Mouse (Mus musculus) forebrain, embryonic 11.5 days (tissue): ENCODE data around the gene Mllt10. TPM values are rescaled to one million over a fixed set of nuclear protein-coding genes. Genes with fewer than 3 reads are reported as not detected.
"Not testable (repeated sequence)": the region's sequence is repeated elsewhere in the genome, so short reads cannot be mapped to it uniquely, and the experiment has no call there.

Source experiments
- ATAC-seq: fragments of 200-750 bp; cut with Nextera tagmentation; replicated peaks from 2 replicates; pipeline ENCODE4 v1.8.0; 2017; ENCODE audit warnings: moderate TSS enrichment; ENCODE audit not compliant: low FRiP score
- DNase-seq: peaks from one replicate; pipeline ENCODE4 v3.0.0-alpha.2; 2017; ENCODE audit warnings: low spot score
- H3K27ac ChIP-seq: fragments of 300-500 bp; sonication (generic); 2 replicates; pipeline ENCODE4 v1.5.1; 2014; ENCODE audit warnings: low read depth, low read length
- H3K27me3 ChIP-seq: fragments of 300-500 bp; sonication (generic); 2 replicates; pipeline ENCODE4 v1.6.1; 2014; ENCODE audit warnings: mild to moderate bottlenecking, low read length, mixed read lengths; ENCODE audit not compliant: control insufficient read depth, insufficient read depth
- H3K36me3 ChIP-seq: fragments of 300-500 bp; sonication (generic); 2 replicates; pipeline ENCODE4 v1.6.1; 2014; ENCODE audit warnings: mild to moderate bottlenecking, low read length, moderate library complexity, mixed read lengths; ENCODE audit not compliant: control insufficient read depth, insufficient read depth
- H3K4me1 ChIP-seq: fragments of 300-500 bp; sonication (generic); replicated peaks from 2 replicates; pipeline ENCODE4 v1.6.1; 2014; ENCODE audit warnings: low read length, mixed read lengths; ENCODE audit not compliant: control insufficient read depth, insufficient read depth
- H3K4me2 ChIP-seq: fragments of 300-500 bp; sonication (generic); 2 replicates; pipeline ENCODE4 v1.6.1; 2014; ENCODE audit warnings: low read depth, mild to moderate bottlenecking, low read length, moderate library complexity, mixed read lengths; ENCODE audit not compliant: severe bottlenecking
- H3K4me3 ChIP-seq: fragments of 300-500 bp; sonication (generic); 2 replicates; pipeline ENCODE4 v1.5.1; 2014; ENCODE audit warnings: low read depth, low read length
- H3K9ac ChIP-seq: fragments of 300-500 bp; sonication (generic); 2 replicates; pipeline ENCODE4 v1.6.1; 2014; ENCODE audit warnings: low read length
- H3K9me3 ChIP-seq: fragments of 300-500 bp; sonication (generic); 2 replicates; pipeline ENCODE4 v1.6.1; 2016; ENCODE audit warnings: low read length, mixed read lengths; ENCODE audit not compliant: control insufficient read depth
- WGBS: fragments of 180-500 bp; shearing (Covaris S2); extraction: QIAGEN DNeasy Blood & Tissue Kit; methylation state at CpG from one replicate; pipeline ENCODE4 v1.1.7; 2014; 5-methylcytosine and 5-hydroxymethylcytosine counted together
- polyA plus RNA-seq: library from polyadenylated mRNA; unstranded; fragments of >200 nt; fragmentation: Nextera tagmentation; extraction: Ambion mirVana; gene quantifications from 2 replicates; pipeline ENCODE4 v1.2.1, GENCODE M21; 2014

Mllt10 gene
- polyA plus RNA-seq, 1 experiment from 2014 or later = 54.2 TPM

DNA sequence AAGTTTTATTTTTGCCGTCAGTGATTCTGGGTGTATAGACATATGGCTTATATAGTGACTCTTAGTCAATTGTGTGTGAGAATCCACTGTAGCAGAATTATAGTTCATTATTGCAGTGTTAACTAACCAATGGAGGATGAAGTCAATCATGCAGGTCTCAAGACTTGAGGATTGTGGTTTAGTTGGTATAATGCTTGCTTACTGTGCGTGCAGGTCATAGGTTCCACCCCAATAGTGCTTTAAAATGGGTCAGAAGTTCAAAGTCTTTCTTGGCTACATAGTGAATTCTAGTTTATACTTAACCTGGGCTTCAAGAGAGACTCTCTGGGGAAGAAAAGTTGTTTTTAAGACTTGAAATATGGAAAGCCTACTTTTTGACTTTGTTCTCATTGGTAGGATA, 16.9 kb downstream of the Mllt10 start:
- ATAC-seq (no peak), DNase-seq (no peak)
- Histone ChIP-seq H3K9ac (no peak overlapping the region), H3K4me3 (no peak overlapping the region), H3K9me3 (no peaks in the 10 kb centered on the region), H3K27ac (no peak overlapping the region), H3K4me1 (no peaks in the 10 kb centered on the region), H3K4me2 (no peak overlapping the region), H3K36me3 (no peaks in the 10 kb centered on the region; the same call in 1 of the 2 replicates), H3K27me3 (no peaks in the 10 kb centered on the region)
- WGBS = 95% methylated on average over 2 of the region's 2 CpGs

DNA sequence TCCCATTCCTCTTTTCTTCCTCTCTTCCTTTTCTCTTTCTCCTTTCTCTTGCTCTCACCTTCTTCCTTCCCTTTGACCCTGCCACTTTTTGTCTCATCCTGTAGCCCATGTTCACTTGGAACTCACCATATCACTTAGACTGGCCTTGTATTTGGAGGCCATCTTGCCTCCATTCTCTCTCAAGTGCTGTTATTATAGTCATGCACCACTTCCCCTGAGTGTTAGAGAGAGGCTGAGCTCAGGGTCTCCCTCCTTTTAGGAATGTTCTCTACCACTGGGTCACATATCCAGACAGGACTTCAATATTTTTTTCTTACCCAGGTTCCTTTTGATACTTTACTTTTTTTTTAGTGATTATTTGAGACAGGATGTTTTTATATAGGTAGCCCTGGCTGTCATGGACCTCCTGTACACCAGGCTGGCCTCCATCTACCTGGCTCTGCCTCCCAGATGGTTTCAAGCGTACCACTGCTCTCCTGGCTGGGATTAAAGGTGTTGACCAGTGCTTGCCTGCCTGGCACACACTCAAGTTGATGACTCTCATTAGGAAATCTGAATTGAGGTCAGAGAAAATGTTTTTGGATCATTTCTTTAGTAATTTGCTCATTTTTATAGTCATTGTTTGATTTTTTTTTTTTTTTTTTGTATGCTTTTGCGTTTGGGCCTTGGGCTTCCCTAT, 25.3 kb downstream of the Mllt10 start:
- 91% methylated on average over 2 of the region's 2 CpGs for WGBS
- Histone ChIP-seq H3K4me1 (no peaks in the 10 kb centered on the region), H3K36me3 (peaks cover 3% of the 10 kb centered on the region), H3K4me2 (no peak overlapping the region), H3K27ac (no peak overlapping the region), H3K4me3 (no peak overlapping the region), H3K27me3 (no peaks in the 10 kb centered on the region), H3K9me3 (no peaks in the 10 kb centered on the region), H3K9ac (no peak overlapping the region)
- DNase-seq (no peak), ATAC-seq (no peak)

- not testable (repeated sequence) for H3K36me3 ChIP-seq, DNase-seq, H3K27me3 ChIP-seq, H3K4me1 ChIP-seq, ATAC-seq, H3K4me2 ChIP-seq, H3K9me3 ChIP-seq, H3K4me3 ChIP-seq, H3K27ac ChIP-seq, H3K9ac ChIP-seq
- 93% methylated on average over 3 of the region's 3 CpGs for WGBS
Measured at GRCm38 (mm10) chr2:18087695-18088094, 32.7 kb downstream of the Mllt10 start.

DNA sequence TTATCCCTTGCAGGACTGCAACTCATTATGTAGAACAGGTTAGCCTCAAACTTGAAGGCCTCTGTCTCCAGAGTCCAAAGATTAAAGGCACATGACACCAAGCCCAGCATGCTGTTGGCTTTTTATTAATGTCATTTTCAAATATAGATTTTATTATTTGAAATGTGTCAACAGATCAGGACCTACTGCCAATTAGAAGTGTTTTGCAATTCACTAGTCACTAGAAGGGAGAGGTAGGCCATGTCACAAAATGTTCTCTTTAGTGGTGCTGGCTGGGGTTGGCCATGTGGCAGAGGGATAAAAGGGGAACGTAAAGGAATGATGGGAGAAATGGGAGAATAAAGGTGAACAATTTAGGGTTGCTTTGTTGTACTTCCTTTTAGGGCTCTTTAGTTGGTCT, 38.8 kb downstream of the Mllt10 start:
- no peak overlapping the region for H3K9ac ChIP-seq
- H3K9me3 ChIP-seq = no peaks in the 10 kb centered on the region
- no peaks in the 10 kb centered on the region; the same call in 1 of the 2 replicates for H3K36me3 ChIP-seq
- H3K4me3 ChIP-seq = no peak overlapping the region
- DNase-seq (no peak), ATAC-seq (no peak)
- H3K4me2 ChIP-seq = no peak overlapping the region
- no peaks in the 10 kb centered on the region for H3K27me3 ChIP-seq
- H3K27ac ChIP-seq = no peak overlapping the region
- WGBS = 95% methylated on average over 1 of the region's 1 CpGs
- no peaks in the 10 kb centered on the region for H3K4me1 ChIP-seq

DNA sequence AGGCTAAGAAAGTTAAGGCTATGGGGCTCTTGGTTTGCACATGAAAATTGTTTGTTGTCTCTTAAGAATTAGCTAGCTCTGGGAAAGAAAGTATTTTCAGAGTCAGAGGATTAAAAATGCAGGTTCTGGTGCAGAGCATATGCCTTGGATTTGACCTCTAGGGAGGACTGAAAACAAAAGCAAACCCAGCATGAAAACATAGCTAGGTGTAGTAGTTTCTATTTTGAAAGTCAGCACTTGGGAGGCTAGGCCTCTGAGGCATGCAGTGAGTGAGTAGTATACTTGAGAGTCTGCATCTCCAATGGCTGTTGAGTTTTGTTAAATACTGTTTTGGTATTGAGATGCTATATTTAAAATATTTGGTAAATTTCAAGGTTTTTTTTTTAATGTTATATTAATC, 39.3 kb downstream of the Mllt10 start:
- no peak overlapping the region for H3K27ac ChIP-seq
- H3K4me1 ChIP-seq = no peaks in the 10 kb centered on the region
- ATAC-seq (no peak), DNase-seq (no peak)
- H3K4me2 ChIP-seq = no peak overlapping the region
- H3K9ac ChIP-seq = no peak overlapping the region
- no peaks in the 10 kb centered on the region for H3K9me3 ChIP-seq
- no peak overlapping the region for H3K4me3 ChIP-seq
- H3K36me3 ChIP-seq = no peaks in the 10 kb centered on the region; the same call in 1 of the 2 replicates
- H3K27me3 ChIP-seq = no peaks in the 10 kb centered on the region

GRCm38 (mm10) chr2:18095804-18096203, 40.8 kb downstream of the Mllt10 start:
- H3K9ac ChIP-seq = no peak overlapping the region
- DNase-seq (no peak), ATAC-seq (no peak)
- no peaks in the 10 kb centered on the region for H3K4me1 ChIP-seq
- no peak overlapping the region for H3K4me2 ChIP-seq
- H3K4me3 ChIP-seq = no peak overlapping the region
- no peaks in the 10 kb centered on the region; the same call in 1 of the 2 replicates for H3K9me3 ChIP-seq
- H3K36me3 ChIP-seq = peaks cover 2% of the 10 kb centered on the region; the same call in 1 of the 2 replicates
- no peak overlapping the region for H3K27ac ChIP-seq
- H3K27me3 ChIP-seq = no peaks in the 10 kb centered on the region
- 79% methylated on average over 2 of the region's 2 CpGs for WGBS

GRCm38 (mm10) chr2:18100914-18101313, 45.9 kb downstream of the Mllt10 start:
- Histone ChIP-seq H3K4me1 (no peaks in the 10 kb centered on the region), H3K36me3 (peaks cover 2% of the 10 kb centered on the region; the same call in 1 of the 2 replicates), H3K27me3 (no peaks in the 10 kb centered on the region), H3K9ac (no peak overlapping the region), H3K4me3 (no peak overlapping the region), H3K4me2 (no peak overlapping the region), H3K9me3 (no peaks in the 10 kb centered on the region; the same call in 1 of the 2 replicates), H3K27ac (no peak overlapping the region)
- WGBS = 94% methylated on average over 2 of the region's 2 CpGs
- ATAC-seq (no peak), DNase-seq (no peak)

GRCm38 (mm10) chr2:18107561-18107960, 52.5 kb downstream of the Mllt10 start:
- no peak overlapping the region for H3K4me3 ChIP-seq
- no peak for DNase-seq
- H3K36me3 ChIP-seq = no peaks in the 10 kb centered on the region; the same call in 1 of the 2 replicates

GRCm38 (mm10) chr2:18108214-18108613, 53.2 kb downstream of the Mllt10 start:
- no peak for ATAC-seq
- Histone ChIP-seq H3K27ac (no peak overlapping the region), H3K4me3 (no peak overlapping the region), H3K36me3 (no peaks in the 10 kb centered on the region; the same call in 1 of the 2 replicates), H3K27me3 (no peaks in the 10 kb centered on the region), H3K4me1 (no peaks in the 10 kb centered on the region), H3K9ac (no peak overlapping the region), H3K9me3 (no peaks in the 10 kb centered on the region), H3K4me2 (no peak overlapping the region)
- no peak for DNase-seq
- WGBS = 91% methylated on average over 3 of the region's 3 CpGs

More at GRCm38 (mm10) chr2:18107561-18107960, 52.5 kb downstream of the Mllt10 start:
- no peak for ATAC-seq
- Histone ChIP-seq H3K4me2 (no peak overlapping the region), H3K9ac (no peak overlapping the region), H3K27me3 (no peaks in the 10 kb centered on the region), H3K9me3 (no peaks in the 10 kb centered on the region), H3K27ac (no peak overlapping the region), H3K4me1 (no peaks in the 10 kb centered on the region)
